ENCODE assay signal across 11 mouse cellular contexts in genomic region chr7:83204013-83204365, GRCm38 (mm10).
DNase-seq lines count a peak whose midpoint lies in the region; ATAC-seq and TF ChIP-seq lines count a peak whose summit lies in the region.
"Had no signal": no experiment of that assay in that cellular context is flagged by ENCODE, and none has a peak within 500 bp of the region (broad histone marks: within the 10 kb centered on the region; RNA-seq: fewer than 3 reads in every experiment).

No protein-coding gene starts in this region.

- peaks cover 3% of the 10 kb centered on the region; the same call in 1 of the 2 replicates for H3K27me3 ChIP-seq in E14TG2a.4 (ENCODE audit: insufficient read depth, low read length)
- no peaks in the 10 kb centered on the region for H3K27me3 ChIP-seq in forebrain, embryonic 16.5 days (replicated peaks; ENCODE audit: control insufficient read depth, insufficient read depth, low read length)
- H3K27me3 ChIP-seq in midbrain, embryonic 12.5 days = no peaks in the 10 kb centered on the region

- no peak for TF ChIP-seq CTCF in E14TG2a.4 (conservative IDR thresholded peaks at IDR 0.05; ENCODE audit: low read length)
- no peak for TF ChIP-seq CTCF in lung, adult 2 months (IDR thresholded peaks at IDR 0.05; ENCODE audit: insufficient read depth, low read length)

- no peak overlapping the region for H3K4me2 ChIP-seq in forebrain, embryonic 16.5 days (ENCODE audit: low read length)
- H3K4me2 ChIP-seq in midbrain, embryonic 12.5 days (replicated peaks) = no peak overlapping the region
- H3K4me2 ChIP-seq: lung, embryonic 14.5 days had no signal

- peak; percentile 39 for ATAC-seq in forebrain, embryonic 16.5 days
- peak; percentile 7; the same call in 1 of the 2 replicates for ATAC-seq in midbrain, embryonic 12.5 days (ENCODE audit: low FRiP score, low read depth)

- H3K9me3 ChIP-seq in E14TG2a.4 (ENCODE audit: low read length) = peaks cover 10% of the 10 kb centered on the region; the same call in 1 of the 2 replicates
- no peaks in the 10 kb centered on the region for H3K9me3 ChIP-seq in forebrain, embryonic 16.5 days (ENCODE audit: control insufficient read depth, low read length)
- H3K9me3 ChIP-seq in midbrain, embryonic 12.5 days = no peaks in the 10 kb centered on the region
- H3K9me3 ChIP-seq: heart, embryonic 10.5 days had no signal

- TF ChIP-seq POLR2A in lung, adult 2 months (IDR thresholded peaks at IDR 0.05; ENCODE audit: borderline replicate concordance, extremely low read depth, low read depth, low read length) = no peak

- H3K36me3 ChIP-seq in E14TG2a.4 (ENCODE audit: insufficient read depth, low read length) = no peaks in the 10 kb centered on the region
- H3K36me3 ChIP-seq in forebrain, embryonic 16.5 days (ENCODE audit: control insufficient read depth, insufficient read depth) = no peaks in the 10 kb centered on the region
- no peaks in the 10 kb centered on the region for H3K36me3 ChIP-seq in midbrain, embryonic 12.5 days
- H3K36me3 ChIP-seq: heart, embryonic 10.5 days had no signal

- no peak overlapping the region for H3K9ac ChIP-seq in forebrain, embryonic 16.5 days (replicated peaks; ENCODE audit: low read depth, low read length)
- no peak overlapping the region for H3K9ac ChIP-seq in midbrain, embryonic 12.5 days (replicated peaks)
- H3K9ac ChIP-seq: lung, embryonic 14.5 days had no signal

- peaks cover 71% of the 10 kb centered on the region for H3K4me1 ChIP-seq in E14TG2a.4 (replicated peaks; ENCODE audit: low read depth, low read length)
- H3K4me1 ChIP-seq in forebrain, embryonic 16.5 days (replicated peaks; ENCODE audit: control insufficient read depth, insufficient read depth, low read length) = peaks cover 45% of the 10 kb centered on the region
- peaks cover 49% of the 10 kb centered on the region for H3K4me1 ChIP-seq in midbrain, embryonic 12.5 days
- H3K4me1 ChIP-seq in lung, adult 2 months (ENCODE audit: control insufficient read depth, insufficient read depth, low read length) = no peaks in the 10 kb centered on the region

- peak overlapping the region; percentile 86 for H3K27ac ChIP-seq in forebrain, embryonic 16.5 days (ENCODE audit: low read length)
- H3K27ac ChIP-seq in midbrain, embryonic 12.5 days (replicated peaks) = peak overlapping the region; percentile 46; the same call in 1 of the 2 replicates

- peak; percentile 75 to 82 for DNase-seq in cerebellum, postnatal 10 days
- DNase-seq in heart, adult 8-10 months (ENCODE audit: low spot score) = no peak
- DNase-seq in layer of hippocampus, postnatal 10 days (ENCODE audit: low spot score in 2 of 2) = no peak
- no peak for DNase-seq in lung, adult 2 months
- DNase-seq: lung, embryonic 14.5 days; thymus, adult 18-20 months had no signal

- WGBS in forebrain, embryonic 16.5 days = 6% methylated on average over 4 of the region's 4 CpGs
- WGBS in midbrain, embryonic 12.5 days = 15% methylated on average over 4 of the region's 4 CpGs
- 79% methylated on average over 4 of the region's 4 CpGs for WGBS in lung, adult 2 months

- peak overlapping the region; percentile 54; the same call in 1 of the 2 replicates for H3K4me3 ChIP-seq in E14TG2a.4 (replicated peaks; ENCODE audit: low read length)
- no peak overlapping the region for H3K4me3 ChIP-seq in forebrain, embryonic 16.5 days (replicated peaks; ENCODE audit: low read length)
- no peak overlapping the region for H3K4me3 ChIP-seq in midbrain, embryonic 12.5 days
- H3K4me3 ChIP-seq in lung, adult 2 months (replicated peaks; ENCODE audit: extremely low read depth, low read depth, low read length) = no peak overlapping the region
- H3K4me3 ChIP-seq: heart, embryonic 10.5 days; myocyte had no signal

Comparison
In these comparisons a context has a peak if more than half of its experiments do, and no peak if none do; other contexts are left out.
1. DNase-seq: peak in cerebellum, postnatal 10 days (2 of 2); none in heart, adult 8-10 months (single experiment), layer of hippocampus, postnatal 10 days (0 of 2) and lung, adult 2 months (single experiment).